Mouse (Mus musculus) thymus, adult 2 months (tissue): ENCODE results near the gene Erp44.

ENCODE experiments used
- CTCF ChIP-seq: fragments of 200-500 bp; IDR thresholded peaks from 2 replicates; pipeline ENCODE4 v1.5.1; 2012; ENCODE audit warnings: mild to moderate bottlenecking, control low read depth, low read length, moderate library complexity, borderline replicate concordance; ENCODE audit not compliant: control insufficient read depth, poor library complexity, insufficient read depth; ENCODE audit errors: extremely low read depth
- POLR2A ChIP-seq: fragments of 200-500 bp; IDR thresholded peaks from 2 replicates; pipeline ENCODE4 v1.6.1; 2012; ENCODE audit warnings: mild to moderate bottlenecking, low read length, control low read depth, moderate library complexity; ENCODE audit not compliant: control insufficient read depth, poor library complexity, insufficient read depth; ENCODE audit errors: extremely low read depth

GRCm38 (mm10) chr4:48287086-48287757 is 7.9 kb upstream of the Erp44 start:
- TF ChIP-seq CTCF: no peak
- TF ChIP-seq POLR2A: no peak
